Mouse (Mus musculus) stomach, embryonic 15.5 days (tissue): ENCODE data around the gene Cyp2s1. TPM values are rescaled to one million over a fixed set of nuclear protein-coding genes. Genes with fewer than 3 reads are reported as not detected.

Experiments
- microRNA-seq: library from miRNA; unstranded; fragments of <30 nt; microRNA quantifications from one replicate; pipeline ENCODE4, GENCODE M21; 2016
- polyA plus RNA-seq: library from polyadenylated mRNA; unstranded; fragments of >200 nt; fragmentation: Nextera tagmentation; extraction: Ambion mirVana; gene quantifications from 2 replicates; pipeline ENCODE4 v1.2.1, GENCODE M21; 2015

The Cyp2s1 gene
- polyA plus RNA-seq, 1 experiment from 2014 or later, result 35.6 TPM

Small RNA genes within 50 kb of the gene (microRNA-seq; reads per million reads assigned to microRNA genes)
- not detected for gene Gm24865

Other genes starting within 250 kb of the Cyp2s1 start
- gene Erich4, start 201.0 kb downstream of the Cyp2s1 start, polyA plus RNA-seq, result 3.2 and 3.9 TPM in 2 replicates
- gene Dmac2, start 197.5 kb downstream of the Cyp2s1 start, polyA plus RNA-seq, result 33.0 and 38.0 TPM in 2 replicates
- 11.3 and 12.3 TPM in 2 replicates for gene B3gnt8, start 190.3 kb downstream of the Cyp2s1 start, polyA plus RNA-seq
- gene Bckdha, start 157.9 kb downstream of the Cyp2s1 start, polyA plus RNA-seq, result 54.5 and 56.8 TPM in 2 replicates
- 71.8 and 79.8 TPM in 2 replicates for gene Exosc5, start 157.7 kb downstream of the Cyp2s1 start, polyA plus RNA-seq
- 3.0 and 4.0 TPM in 2 replicates for gene Tmem91, start 141.7 kb downstream of the Cyp2s1 start, polyA plus RNA-seq
- 23.2 and 25.3 TPM in 2 replicates for gene B9d2, start 136.1 kb downstream of the Cyp2s1 start, polyA plus RNA-seq
- gene Tgfb1, start 129.9 kb downstream of the Cyp2s1 start, polyA plus RNA-seq, result 3.9 and 4.1 TPM in 2 replicates
- gene Ccdc97, start 97.8 kb downstream of the Cyp2s1 start, polyA plus RNA-seq, result 16.9 and 19.6 TPM in 2 replicates
- 49.0 and 54.2 TPM in 2 replicates for gene Hnrnpul1, start 62.2 kb downstream of the Cyp2s1 start, polyA plus RNA-seq
- 83.7 and 88.6 TPM in 2 replicates for gene Axl, start 28.2 kb downstream of the Cyp2s1 start, polyA plus RNA-seq
- not detected in 2 replicates for gene Cyp2b10, start 80.7 kb upstream of the Cyp2s1 start, polyA plus RNA-seq
- gene Cyp2b13, start 244.6 kb upstream of the Cyp2s1 start, polyA plus RNA-seq, result not detected in 2 replicates